Mouse (Mus musculus) layer of hippocampus, adult 9-10 months (tissue): ENCODE data around the gene Pcca.

Experiments used
- DNase-seq: peaks from one replicate; pipeline ENCODE4 v3.0.0; 2022; ENCODE audit warnings: low spot score

The Pcca gene

DNA sequence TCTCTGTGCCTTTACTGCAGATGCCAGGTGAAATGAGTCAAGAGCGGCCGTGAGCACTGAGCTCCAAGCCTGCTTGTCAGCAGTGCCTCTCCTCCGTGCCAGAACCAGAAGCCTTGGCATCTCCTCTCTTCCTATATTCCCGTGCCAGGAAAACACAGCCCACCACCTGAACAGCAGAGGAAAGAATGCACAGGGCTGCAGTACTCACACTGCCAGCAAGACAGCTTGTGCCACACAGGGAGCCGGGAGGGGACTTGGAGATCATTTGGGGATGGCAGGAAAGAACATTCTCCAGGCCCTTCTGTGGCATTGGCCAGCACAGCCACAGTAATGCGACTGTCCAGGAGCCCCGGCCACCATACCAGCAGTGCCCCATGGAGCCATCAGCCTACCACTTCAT is 351.8 kb downstream of the Pcca start:
- DNase-seq = peak; percentile 31

DNA sequence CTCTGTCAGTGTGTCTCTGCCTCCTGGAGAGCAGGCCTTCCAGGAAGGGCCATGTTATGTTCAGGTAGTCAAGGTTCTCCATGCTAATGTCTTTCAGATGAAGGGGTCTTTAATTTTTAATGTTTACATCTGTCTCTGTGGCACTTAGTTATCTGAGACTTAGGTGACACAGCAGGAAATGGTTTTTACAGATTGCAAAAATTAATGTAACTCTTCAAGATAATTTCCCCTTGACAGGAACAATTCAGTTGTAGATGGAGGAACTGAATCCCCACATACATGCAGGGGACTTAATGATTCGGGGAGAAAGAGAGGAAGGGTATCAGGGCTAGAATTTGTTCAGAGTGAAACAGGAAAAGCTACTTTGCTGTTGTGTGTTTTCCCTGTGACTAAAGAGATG is 353.2 kb downstream of the Pcca start:
- DNase-seq = no peak

DNA sequence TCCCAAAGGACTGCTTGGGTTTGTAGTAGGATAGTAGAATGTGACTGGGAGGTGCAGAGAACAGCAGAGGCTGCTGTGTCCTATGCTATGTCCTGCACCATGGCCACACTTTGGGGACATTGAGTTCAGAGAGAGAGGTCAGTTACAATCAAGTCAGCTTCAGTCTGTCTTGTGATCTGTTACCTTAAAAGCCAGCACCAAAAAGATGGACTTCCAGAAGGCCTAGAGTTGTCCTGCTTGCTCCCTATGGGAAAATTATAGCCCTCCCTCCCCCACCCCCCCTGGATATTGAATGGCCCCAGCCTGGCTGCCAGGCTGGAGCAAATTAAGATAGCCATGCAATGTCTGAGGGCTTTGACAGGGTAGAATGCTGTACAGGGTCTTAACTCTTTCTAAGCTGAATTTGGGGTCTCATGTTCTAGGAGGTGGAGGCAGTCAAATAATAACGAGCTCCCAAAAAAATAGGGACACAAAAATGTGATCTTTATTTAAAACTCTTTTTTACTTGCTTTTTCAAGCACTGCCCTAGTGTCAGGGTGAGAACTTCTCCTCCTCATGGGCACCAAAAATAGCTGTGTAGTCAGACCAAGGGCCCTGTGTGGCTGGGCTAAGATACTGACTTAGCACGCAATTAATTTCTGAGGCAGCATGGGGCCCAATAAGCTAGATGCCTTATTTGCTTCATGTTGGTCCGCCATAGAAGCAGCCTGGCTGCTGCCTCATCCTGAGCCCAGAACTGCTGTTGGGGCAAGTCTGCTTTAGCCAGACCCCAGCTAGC is 353.8 kb downstream of the Pcca start:
- no peak for DNase-seq

DNA sequence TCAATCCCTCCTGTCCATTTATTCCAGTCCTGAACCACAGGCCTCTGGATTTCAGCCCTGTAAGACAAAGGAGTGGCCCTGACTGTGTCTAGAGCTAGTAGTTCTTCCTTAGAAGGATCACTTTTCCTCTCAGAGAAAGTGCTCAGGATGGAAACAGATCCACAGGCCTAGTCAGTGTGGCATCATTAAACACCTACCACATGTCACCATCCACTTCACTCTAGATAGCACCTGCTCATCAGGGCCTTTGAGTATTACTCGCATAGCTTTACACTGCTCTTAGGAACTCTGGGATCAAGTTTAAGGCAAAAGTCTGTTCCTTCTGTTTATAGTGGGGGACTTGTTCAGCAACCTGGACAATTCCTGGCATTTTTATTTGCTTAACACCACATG is 354.4 kb downstream of the Pcca start:
- no peak for DNase-seq

- DNase-seq = no peak
Observed at GRCm38 (mm10) chr14:122891470-122891968, 357.4 kb downstream of the Pcca start.

DNA sequence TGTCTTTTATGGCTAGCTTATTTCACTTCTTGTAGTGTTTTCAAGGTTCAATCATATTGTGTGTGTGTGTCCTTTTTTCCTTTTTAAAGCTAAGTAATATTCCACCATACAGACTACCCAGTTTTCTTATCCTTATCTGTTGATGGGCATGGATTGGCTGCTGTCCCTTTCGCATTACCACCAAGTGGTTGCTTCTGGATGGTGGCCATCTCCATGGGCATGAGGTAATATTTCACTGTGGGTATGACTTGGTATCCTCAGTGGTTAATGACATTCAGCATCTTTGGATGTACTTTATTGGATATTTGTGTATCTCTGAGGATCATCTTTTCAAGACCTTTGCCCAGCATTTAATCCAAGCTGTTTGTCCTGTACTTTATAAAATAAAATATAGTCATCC is 362.0 kb downstream of the Pcca start:
- DNase-seq = no peak

GRCm38 (mm10) chr14:122898550-122898949 is 364.4 kb downstream of the Pcca start:
- no peak for DNase-seq

GRCm38 (mm10) chr14:122900679-122901078 is 366.6 kb downstream of the Pcca start:
- no peak for DNase-seq

DNA sequence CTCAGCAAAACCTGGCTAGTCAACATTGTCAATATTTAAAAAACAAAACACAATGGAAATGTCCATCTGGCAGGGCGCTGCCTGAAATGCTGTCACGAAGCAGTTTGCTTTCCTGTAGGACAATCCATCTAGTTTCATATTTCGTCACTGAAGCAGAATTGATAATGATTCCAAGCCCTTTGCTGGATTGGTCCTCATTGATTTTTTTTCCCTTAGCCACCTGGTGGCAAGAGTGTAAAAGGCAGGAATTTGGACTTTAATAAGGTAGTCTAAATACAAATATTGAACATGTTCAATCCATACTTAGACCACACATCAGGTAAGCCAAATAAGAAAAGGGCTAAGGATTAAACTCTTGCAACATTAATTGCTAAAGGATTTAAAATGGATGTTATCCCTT is 367.1 kb downstream of the Pcca start:
- no peak for DNase-seq

DNA sequence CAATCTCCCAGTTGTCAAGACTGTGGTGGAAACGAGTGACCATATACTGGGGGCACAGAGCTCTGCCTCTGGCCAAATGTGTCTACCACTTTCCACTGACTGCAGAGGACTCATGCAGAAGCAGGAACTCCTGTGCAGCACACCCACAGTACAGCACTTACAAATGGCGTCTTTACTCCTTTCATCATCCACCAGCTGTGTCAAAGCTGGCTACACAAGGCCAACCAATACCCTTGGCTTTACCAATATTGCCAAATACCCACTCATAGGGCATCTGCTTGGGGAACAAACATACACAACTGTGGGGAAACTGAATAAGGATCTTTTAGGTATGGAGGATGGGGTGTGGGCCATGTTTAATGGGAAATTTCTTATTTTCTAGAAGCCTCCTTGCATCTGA is 367.6 kb downstream of the Pcca start:
- no peak for DNase-seq

- no peak for DNase-seq
Observed at GRCm38 (mm10) chr14:122902136-122902535, 368.0 kb downstream of the Pcca start.

DNA sequence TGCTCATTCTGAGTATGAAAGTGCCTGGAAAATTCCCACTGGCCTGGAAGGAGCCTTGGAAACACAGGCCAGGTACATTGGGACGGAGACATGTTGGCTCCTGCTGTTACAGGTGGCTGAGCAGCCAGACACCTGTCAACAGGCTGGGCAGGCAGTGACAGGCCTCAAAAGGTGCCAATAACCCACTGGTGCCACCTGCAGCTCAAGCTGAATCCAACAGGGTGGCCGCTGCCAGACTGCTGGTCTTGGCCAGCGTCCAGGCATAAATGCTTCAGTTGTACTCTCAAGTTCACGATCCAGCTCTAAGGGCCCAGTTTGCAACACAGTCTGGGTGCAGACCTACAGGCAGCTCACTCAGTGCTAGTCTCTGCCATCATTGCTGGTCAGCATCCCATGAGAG is 368.8 kb downstream of the Pcca start:
- no peak for DNase-seq

DNA sequence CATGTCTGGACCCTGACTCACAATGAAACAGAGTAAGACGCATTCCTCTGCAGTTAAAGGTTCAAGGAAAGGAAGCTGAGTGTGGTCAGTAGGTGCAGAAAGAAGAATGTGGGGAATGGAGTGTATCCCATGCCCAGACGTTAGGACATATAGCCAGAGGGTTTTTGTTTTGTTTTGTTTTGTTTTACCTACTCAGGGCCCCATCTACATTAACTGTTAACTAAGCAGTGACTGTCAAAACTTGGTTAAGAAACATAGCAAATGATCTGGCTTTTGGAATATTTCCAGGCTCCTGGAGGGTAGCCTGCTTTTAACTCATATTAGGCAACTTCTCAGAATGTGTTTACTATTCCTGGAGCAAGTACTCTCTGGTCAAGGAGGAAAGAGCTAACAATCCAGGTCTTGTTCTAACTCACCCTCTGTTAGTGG is 369.8 kb downstream of the Pcca start:
- DNase-seq = no peak

DNA sequence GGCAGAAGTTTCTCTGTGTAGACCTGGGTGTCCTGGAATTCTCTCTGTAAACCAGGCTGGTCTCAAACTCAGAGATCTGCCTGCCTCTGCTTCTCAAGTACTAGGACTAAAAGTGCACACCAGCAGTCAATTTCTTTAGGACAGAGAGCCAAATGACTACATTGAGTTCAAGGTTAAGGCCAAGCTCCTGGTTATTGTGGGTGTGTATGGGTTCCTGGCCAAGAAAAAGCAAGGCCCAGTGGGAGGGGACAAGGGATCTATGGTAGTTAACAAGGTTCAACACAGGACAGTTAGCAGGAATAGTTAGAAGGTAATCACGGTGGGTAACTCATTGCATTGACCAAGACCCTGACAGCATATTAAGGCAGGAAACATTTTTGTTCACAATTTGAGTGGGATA is 370.9 kb downstream of the Pcca start:
- no peak for DNase-seq

- no peak for DNase-seq
Observed at GRCm38 (mm10) chr14:122908075-122908474, 374.0 kb downstream of the Pcca start.

GRCm38 (mm10) chr14:122909368-122910091 is 375.4 kb downstream of the Pcca start:
- DNase-seq = no peak

DNA sequence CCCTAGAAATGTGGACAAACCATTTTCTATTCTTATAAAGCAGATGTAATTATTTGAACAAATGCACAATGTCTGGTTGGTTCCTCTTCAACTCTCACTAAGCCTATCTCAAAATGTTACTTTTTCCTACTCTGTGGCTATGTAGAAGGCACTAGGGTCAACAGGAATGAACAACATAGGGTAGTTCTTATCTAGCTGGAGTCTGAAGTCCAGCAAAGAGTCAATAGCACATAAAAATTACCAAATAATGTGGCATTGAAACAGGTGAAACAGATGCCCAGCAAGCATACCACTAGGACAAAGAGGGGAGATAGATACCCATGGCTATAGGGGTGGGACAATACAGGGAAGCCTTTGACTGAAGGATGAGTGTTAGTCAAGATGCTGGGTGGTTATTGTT is 377.1 kb downstream of the Pcca start:
- DNase-seq = no peak

DNA sequence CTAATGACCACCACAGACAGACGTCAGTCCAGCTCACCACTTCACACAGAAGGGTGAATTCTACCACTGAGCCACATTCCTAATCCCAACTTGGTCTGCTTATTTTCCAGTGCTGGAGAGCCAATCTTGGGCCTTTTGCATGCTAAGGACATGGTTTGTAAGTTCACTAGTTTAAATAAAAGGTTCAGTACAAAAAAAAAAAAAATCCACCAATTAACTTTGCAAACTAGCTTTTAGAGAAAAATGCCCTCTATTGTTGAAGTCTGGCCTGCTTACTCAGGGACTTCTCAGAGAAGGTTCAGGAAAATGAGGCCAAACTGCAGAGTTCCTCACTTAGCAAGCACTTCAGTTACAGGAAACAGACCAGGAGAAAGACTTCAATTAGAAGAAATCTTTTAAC is 378.0 kb downstream of the Pcca start:
- no peak for DNase-seq

DNA sequence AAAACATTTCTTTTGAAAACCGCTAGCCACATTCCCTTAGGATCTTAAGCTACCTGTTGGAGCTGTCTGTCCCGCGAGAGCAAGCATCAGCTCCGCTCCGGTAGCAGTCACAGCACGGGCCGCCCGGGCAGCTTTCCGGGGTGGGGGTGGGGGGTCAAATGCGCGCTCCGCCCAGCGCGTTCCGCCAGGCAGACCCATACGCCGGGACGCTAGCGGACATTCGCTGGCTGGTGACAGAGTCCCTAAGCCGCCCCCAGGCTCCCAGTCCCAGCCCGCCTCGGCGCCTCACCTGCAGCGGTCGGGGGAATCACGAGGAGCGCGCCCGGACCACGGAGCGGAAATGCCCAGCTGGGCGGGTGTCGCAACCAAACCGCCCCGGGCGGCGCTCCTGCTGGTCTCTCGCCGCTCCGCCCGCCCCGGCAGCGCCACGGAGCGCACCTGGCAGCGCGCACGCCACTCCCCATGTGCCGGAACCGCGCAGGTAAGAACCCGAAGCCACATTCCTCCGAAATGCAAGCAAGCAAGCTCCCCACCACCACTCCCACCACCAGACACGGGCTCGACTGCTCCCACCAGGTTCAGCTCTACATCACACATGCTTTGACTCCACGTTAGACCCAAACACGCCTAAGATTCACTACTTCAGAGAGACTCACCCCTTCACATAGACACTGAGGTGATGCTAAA is 378.8 kb downstream of the Pcca start:
- DNase-seq = peak; percentile 24

DNA sequence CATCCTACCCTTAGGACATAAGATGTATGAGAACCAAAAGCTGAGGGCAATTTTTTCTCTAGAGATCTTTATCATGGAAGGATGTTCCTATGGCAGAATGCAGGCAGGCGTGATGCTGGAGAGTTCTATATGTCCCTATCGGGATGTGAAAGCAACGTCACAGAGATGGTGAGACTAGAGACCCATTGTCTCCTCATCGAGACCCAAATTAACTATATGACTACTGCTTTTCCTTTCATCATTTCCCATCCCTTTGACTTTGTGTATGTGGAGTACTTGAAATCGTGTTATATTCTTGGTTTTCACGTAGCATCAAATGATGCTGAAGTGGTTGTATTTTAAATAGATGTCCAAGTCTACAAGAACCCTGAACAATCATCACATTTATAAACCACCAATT is 379.5 kb downstream of the Pcca start, which contains the start of gene Ggact:
Gene Ggact (minus strand): TSS at position 101 of the 400 bp plus-strand sequence.
- DNase-seq = no peak

DNA sequence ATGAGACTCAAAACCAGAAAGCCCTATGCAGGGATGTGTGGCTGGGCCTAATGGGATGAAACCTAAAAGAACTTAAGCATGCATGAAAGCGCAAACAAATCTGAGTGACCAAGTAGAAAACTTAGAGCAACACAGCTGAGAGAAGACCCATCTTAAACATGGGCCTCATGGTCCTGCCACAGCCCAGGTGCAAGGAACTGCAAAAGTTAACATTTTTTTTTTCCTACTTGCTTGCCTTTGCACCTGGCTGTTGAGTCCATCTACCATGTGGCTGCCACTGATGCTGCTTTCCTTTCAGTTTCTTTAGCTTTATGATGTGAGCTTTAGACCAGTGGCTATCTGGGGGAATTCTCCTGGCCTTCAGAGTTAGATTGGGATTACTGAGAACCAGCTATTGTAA is 383.6 kb downstream of the Pcca start:
- no peak for DNase-seq

DNA sequence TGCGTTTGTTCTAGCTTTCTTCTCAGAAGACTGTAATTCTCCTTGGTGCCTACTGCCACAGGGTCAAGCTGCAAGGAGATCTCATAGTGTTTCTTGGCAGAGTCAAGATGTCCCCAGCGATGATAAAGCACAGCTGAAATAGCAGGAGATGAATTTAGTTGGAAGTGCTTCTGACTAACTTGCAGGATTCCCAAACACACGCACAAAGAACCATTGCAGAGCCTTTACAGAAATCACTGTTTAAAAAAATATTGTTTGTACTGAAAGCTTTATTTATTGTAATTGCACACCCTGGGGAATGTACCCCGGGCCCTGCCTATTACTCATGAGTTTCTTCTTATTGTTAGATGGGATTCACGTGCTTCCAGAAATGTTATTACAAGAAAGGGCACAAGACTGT is 385.9 kb downstream of the Pcca start:
- no peak for DNase-seq

- no peak for DNase-seq
Observed at GRCm38 (mm10) chr14:122936460-122936859, 402.3 kb downstream of the Pcca start.
